Mouse (Mus musculus) duodenum, adult 2 months (tissue): Measurements from ENCODE around the gene AU041133. TPM values are rescaled to one million over a fixed set of nuclear protein-coding genes. Genes with fewer than 3 reads are reported as not detected.

ENCODE experiments used
- polyA plus RNA-seq: library from polyadenylated mRNA; depleted of rRNA; stranded (reverse); fragments of >200 nt; gene quantifications from 2 replicates; pipeline ENCODE4 v1.2.3, GENCODE M21; 2012; ENCODE audit warnings: low replicate concordance; rRNA removed

The AU041133 gene
- 0.05 TPM in 2 replicates for polyA plus RNA-seq

GRCm38 (mm10) chr10:82127850-82128401 is at the start of gene AU041133:
AU041133 (plus strand) TSS chr10:82128013.

GRCm38 (mm10) chr10:82082728-82083621 is 44.8 kb upstream of the AU041133 start, which contains the start of gene BC024063:
BC024063 (plus strand) TSS chr10:82083353.

Other genes with a start within 250 kb of the AU041133 start
- gene Zfp781, start 197.5 kb upstream of the AU041133 start, polyA plus RNA-seq, result not detected in 2 replicates
- gene Zfp873, start 79.9 kb upstream of the AU041133 start, polyA plus RNA-seq, result 0.16 and 0.47 TPM in 2 replicates
- gene BC024063, start 44.7 kb upstream of the AU041133 start, polyA plus RNA-seq, result not detected in 2 replicates
- 0.19 TPM in 1 of 2 replicates, not detected in the other for gene Zfp938, start 113.3 kb downstream of the AU041133 start, polyA plus RNA-seq
- gene 4932415D10Rik, start 188.6 kb downstream of the AU041133 start, polyA plus RNA-seq, result not detected in 2 replicates
- gene Gm4924, start 226.2 kb downstream of the AU041133 start, polyA plus RNA-seq, result 0.15 TPM in 1 of 2 replicates, not detected in the other